Comparison of ENCODE assay signal across 8 mouse cellular contexts in the genomic region with DNA sequence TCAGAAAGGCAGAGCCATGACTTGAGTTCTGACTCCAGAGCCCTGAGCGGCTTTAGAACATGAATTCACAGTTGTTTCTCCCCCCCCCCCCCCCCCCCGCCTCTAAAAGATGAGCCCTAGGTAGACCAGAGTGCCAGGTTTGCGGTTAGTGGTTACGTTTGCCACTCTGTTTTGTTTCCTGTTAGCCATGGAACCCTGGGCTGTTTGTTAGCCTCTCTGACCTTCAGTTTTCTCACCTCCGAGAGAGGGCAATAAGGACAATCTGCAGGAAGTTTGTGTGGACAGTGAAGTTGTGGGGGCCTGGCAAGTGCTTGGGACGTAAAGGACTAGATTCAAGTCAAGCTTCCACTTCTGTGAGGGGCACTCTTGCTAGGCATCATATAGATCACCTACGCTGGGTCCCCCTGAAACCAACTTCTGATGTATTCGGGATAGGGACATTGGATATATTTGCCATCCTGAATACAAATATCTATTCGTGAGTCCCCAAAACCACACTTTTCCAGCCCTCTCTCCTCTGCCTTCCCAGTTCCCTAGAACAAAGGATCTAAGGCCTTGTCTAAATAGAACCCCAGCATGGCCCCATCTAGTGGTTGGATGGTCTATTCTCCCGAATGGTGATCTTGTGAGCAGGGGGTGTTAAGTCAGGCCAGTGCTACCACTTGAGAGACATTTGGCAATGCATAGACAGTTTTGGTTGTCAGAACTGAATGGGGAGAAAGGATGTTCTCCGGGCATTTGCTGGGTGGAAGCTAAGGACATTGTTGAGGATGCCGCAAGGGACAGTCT.
DNase-seq lines count a peak whose midpoint lies in the region; TF ChIP-seq lines count a peak whose summit lies in the region.

No protein-coding gene starts in this region.

- no peak overlapping the region for H3K4me3 ChIP-seq in gastrocnemius, adult 2 months

- TF ChIP-seq CTCF in gastrocnemius, adult 2 months (IDR thresholded peaks at IDR 0.05), result peak; percentile 38; the same call in 1 of the 2 replicates

- intact Hi-C loops in gastrocnemius, adult 2 months (cut with DNase I), result no loop called here
- intact Hi-C loops in heart, postnatal 36 days (cut with DNase I), result no loop called here

- no peak overlapping the region for H3K27ac ChIP-seq in gastrocnemius, adult 2 months

- DNase-seq in gastrocnemius, adult 2 months, result no peak
- no peak for DNase-seq in gastrocnemius, adult 18-20 months (ENCODE audit: low spot score)
- DNase-seq in lung, postnatal 10 days, result peak; percentile 51
- DNase-seq in lung, adult 18-20 months, result no peak
- peak; percentile 68 for DNase-seq in embryo, embryonic 10.5 days (ENCODE audit: low spot score)
- peak; percentile 68 for DNase-seq in thymus, postnatal 0 days (ENCODE audit: low spot score)
- no peak for DNase-seq in yolk sac, embryonic 10.5 days (ENCODE audit: low spot score)
- no peak for DNase-seq in heart, postnatal 36 days

Comparison
In these comparisons a context has a peak if more than half of its experiments do, and no peak if none do; other contexts are left out.
1. DNase-seq: peak in lung, postnatal 10 days (single experiment), embryo, embryonic 10.5 days (single experiment) and thymus, postnatal 0 days (single experiment); none in gastrocnemius, adult 2 months (single experiment), gastrocnemius, adult 18-20 months (single experiment), lung, adult 18-20 months (0 of 2), yolk sac, embryonic 10.5 days (single experiment) and heart, postnatal 36 days (0 of 2).